Mouse (Mus musculus): ENCODE measurements around the gene Phactr4. TPM values are rescaled to one million over a fixed set of nuclear protein-coding genes. Genes with fewer than 3 reads are reported as not detected.

Gene Phactr4
- polyA plus RNA-seq, 1 experiment from 2014 or later = 15.3 TPM

DNA sequence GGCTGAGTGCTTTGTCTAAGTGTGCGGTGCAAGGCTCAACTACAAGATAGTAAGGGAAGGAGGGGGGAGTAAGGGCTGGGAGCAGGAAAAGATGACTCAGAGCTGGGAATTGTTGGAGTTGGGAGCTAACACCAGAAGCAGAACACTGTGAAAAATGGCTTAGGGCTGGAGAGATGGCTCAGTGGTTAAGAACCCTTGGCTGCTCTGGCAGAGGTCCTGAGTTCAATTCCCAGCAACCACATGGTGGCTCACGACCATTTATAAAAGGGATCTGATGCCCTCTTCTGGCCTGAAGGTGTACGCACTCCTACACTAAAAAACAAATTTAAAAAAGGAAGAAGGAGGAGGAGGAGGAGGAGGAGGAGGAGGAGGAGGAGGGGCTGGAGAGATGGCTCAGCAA is 75.6 kb downstream of the Phactr4 start:
- H3K27me3 ChIP-seq (replicated peaks; ENCODE audit: insufficient read depth, low read length) = no peaks in the 10 kb centered on the region
- peaks cover 8% of the 10 kb centered on the region; the same call in 1 of the 2 replicates for H3K4me1 ChIP-seq (ENCODE audit: insufficient read depth, low read depth, low read length)
- no peak overlapping the region for H3K4me2 ChIP-seq (replicated peaks; ENCODE audit: low read depth, low read length)
- H3K27ac ChIP-seq (ENCODE audit: low read length) = no peak overlapping the region
- peak; percentile 19 for DNase-seq (ENCODE audit: low spot score)
- no peak overlapping the region for H3K4me3 ChIP-seq (ENCODE audit: low read depth, low read length)
- no peak for TF ChIP-seq EP300 (IDR thresholded peaks at IDR 0.05)
- peak; percentile 34 for TF ChIP-seq CTCF (IDR thresholded peaks at IDR 0.05)
- 30% methylated on average over 3 of the region's 3 CpGs for WGBS
- no peaks in the 10 kb centered on the region for H3K9me3 ChIP-seq (ENCODE audit: low read length)
- no peak for ATAC-seq
- no peaks in the 10 kb centered on the region for H3K36me3 ChIP-seq (ENCODE audit: insufficient read depth, low read length)
- no peak overlapping the region for H3K9ac ChIP-seq (replicated peaks; ENCODE audit: low read depth)

DNA sequence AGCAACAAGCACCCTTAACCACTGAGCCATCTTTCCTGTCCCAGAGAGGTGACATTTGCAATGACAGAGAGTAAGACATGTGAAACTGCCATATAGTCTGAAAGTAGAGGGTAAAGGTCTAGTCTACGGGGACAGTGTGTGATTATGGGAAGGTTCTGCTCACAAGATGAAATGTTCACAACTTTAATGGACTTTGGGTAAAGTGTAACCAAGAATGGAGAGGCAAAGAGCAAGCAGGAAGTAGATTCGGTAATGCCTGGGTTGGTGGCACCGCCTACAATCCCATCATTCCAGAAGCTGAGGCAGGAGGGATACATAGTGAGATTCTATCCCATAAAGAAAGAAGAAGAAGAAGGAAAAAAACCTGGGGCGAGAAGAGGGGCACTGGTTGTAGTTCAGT is 76.0 kb downstream of the Phactr4 start:
- Histone ChIP-seq H3K4me2 (replicated peaks; ENCODE audit: low read depth, low read length) (no peak overlapping the region), H3K27me3 (replicated peaks; ENCODE audit: insufficient read depth, low read length) (no peaks in the 10 kb centered on the region), H3K9me3 (ENCODE audit: low read length) (no peaks in the 10 kb centered on the region), H3K27ac (ENCODE audit: low read length) (no peak overlapping the region), H3K36me3 (ENCODE audit: insufficient read depth, low read length) (no peaks in the 10 kb centered on the region), H3K9ac (replicated peaks; ENCODE audit: low read depth) (no peak overlapping the region), H3K4me3 (ENCODE audit: low read depth, low read length) (no peak overlapping the region), H3K4me1 (ENCODE audit: insufficient read depth, low read depth, low read length) (peaks cover 8% of the 10 kb centered on the region; the same call in 1 of the 2 replicates)
- no peak for TF ChIP-seq CTCF (IDR thresholded peaks at IDR 0.05)
- TF ChIP-seq EP300 (IDR thresholded peaks at IDR 0.05) = no peak
- DNase-seq (ENCODE audit: low spot score) = no peak
- WGBS = 83% methylated on average over 4 of the region's 4 CpGs
- ATAC-seq = no peak

DNA sequence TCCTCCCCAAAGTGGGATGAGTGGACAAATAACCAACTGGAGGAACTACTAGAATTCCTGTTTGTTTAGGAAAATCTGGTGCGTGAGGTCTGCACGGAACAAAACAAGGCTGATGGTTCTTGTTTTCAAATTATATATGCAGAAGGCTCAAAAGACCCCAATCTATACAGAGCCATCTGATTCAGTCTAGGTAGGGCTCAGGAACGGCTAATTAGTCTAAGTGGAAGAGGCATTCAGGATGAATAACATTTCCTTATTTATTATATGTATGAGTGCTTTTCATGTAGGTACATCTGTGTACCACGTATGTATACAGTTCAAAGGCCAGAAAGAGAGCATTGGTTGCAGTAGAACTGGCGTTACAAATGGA is 76.5 kb downstream of the Phactr4 start:
- H3K9ac ChIP-seq (replicated peaks; ENCODE audit: low read depth) = no peak overlapping the region
- no peaks in the 10 kb centered on the region for H3K9me3 ChIP-seq (ENCODE audit: low read length)
- no peak overlapping the region for H3K4me2 ChIP-seq (replicated peaks; ENCODE audit: low read depth, low read length)
- ATAC-seq (no peak), DNase-seq (ENCODE audit: low spot score) (no peak)
- H3K4me3 ChIP-seq (ENCODE audit: low read depth, low read length) = no peak overlapping the region
- H3K27me3 ChIP-seq (replicated peaks; ENCODE audit: insufficient read depth, low read length) = no peaks in the 10 kb centered on the region
- H3K27ac ChIP-seq (ENCODE audit: low read length) = no peak overlapping the region
- 39% methylated on average over 5 of the region's 5 CpGs for WGBS
- no peaks in the 10 kb centered on the region for H3K36me3 ChIP-seq (ENCODE audit: insufficient read depth, low read length)
- H3K4me1 ChIP-seq (ENCODE audit: insufficient read depth, low read depth, low read length) = peaks cover 8% of the 10 kb centered on the region; the same call in 1 of the 2 replicates
- TF ChIP-seq CTCF (IDR thresholded peaks at IDR 0.05) = no peak
- TF ChIP-seq EP300 (IDR thresholded peaks at IDR 0.05) = no peak

DNA sequence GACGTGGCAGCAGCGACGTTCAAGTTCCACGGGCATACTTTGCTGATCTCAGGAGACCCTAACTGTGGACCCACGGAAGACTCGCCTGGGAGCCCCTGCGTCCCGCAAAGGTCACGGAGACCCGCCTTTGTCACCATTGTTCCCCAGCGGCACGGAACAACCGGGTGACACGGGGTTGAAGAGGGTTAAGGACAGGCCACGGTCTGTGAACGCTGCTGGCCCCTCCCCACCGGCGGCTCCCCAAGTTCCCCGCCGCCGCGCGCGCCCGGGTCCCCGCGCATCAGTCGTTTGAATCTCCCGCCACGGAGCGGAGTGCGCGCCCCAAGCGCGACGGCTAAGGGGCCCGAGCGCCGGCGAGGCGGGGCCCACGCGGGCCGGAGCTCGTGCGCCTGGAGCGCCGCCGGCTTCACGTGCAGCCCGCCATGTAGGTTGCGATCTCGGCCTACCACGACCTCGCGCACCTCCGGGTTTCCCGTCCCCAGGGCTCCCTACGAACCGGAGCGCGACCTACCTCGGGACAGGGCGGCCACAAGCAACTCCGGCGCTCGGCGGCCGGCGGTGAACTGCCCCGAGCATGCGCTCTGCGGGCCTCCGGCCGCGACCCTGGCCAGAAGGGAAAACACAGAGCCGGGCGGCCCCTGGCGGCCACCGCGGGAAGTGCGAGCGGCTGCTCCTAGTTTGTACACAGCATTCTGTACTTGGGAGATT is 77.0 kb downstream of the Phactr4 start:
- Histone ChIP-seq H3K9ac (replicated peaks; ENCODE audit: low read depth) (peak overlapping the region; percentile 45), H3K27ac (ENCODE audit: low read length) (no peak overlapping the region), H3K4me2 (replicated peaks; ENCODE audit: low read depth, low read length) (peak overlapping the region; percentile 98), H3K9me3 (ENCODE audit: low read length) (no peaks in the 10 kb centered on the region), H3K4me3 (ENCODE audit: low read depth, low read length) (peak overlapping the region; percentile 68), H3K4me1 (ENCODE audit: insufficient read depth, low read depth, low read length) (peaks cover 8% of the 10 kb centered on the region; the same call in 1 of the 2 replicates), H3K27me3 (replicated peaks; ENCODE audit: insufficient read depth, low read length) (no peaks in the 10 kb centered on the region), H3K36me3 (ENCODE audit: insufficient read depth, low read length) (no peaks in the 10 kb centered on the region)
- ATAC-seq (peak; percentile 95), DNase-seq (ENCODE audit: low spot score) (peak; percentile 93)
- TF ChIP-seq CTCF (IDR thresholded peaks at IDR 0.05) = peak; percentile 96
- TF ChIP-seq EP300 (IDR thresholded peaks at IDR 0.05) = no peak
- WGBS = 1% methylated on average over 82 of the region's 83 CpGs

DNA sequence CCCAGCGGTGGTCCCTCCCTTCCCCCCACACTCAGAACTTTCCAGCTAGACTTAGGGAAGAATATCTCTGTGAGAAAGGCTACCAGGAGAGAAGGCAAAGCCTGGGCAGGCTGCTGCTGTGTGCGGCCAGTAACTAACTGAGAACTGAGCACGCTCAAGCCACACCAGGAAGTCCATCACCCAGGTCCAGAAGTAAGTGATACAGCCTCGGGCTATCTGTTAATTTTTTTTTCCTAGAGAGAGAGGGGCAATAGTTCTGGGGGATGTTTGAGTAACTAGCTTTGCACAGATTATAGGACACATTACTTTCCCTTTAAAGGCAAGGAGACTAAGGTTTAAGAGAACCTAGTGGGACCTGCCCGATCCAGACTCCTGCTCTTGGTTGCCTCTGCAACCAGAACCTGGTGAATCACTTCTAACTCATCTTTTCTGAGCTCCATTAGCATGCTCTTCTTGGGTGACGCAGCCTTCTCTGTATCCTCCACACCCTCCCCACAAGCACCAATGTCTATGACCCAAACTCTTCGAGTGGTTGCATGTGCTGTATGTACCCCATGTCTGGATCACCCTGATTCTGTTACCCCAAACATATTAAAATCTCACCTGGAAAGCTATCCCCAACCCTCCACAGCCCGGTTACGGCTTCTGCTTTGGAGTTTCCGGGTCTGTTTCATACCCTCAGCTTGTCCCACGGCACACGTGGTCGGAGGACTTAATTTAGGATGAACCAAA is 77.7 kb downstream of the Phactr4 start:
- no peak for TF ChIP-seq CTCF (IDR thresholded peaks at IDR 0.05)
- no peak for TF ChIP-seq EP300 (IDR thresholded peaks at IDR 0.05)
- Histone ChIP-seq H3K9ac (replicated peaks; ENCODE audit: low read depth) (no peak overlapping the region), H3K27ac (ENCODE audit: low read length) (no peak overlapping the region), H3K4me1 (ENCODE audit: insufficient read depth, low read depth, low read length) (peaks cover 8% of the 10 kb centered on the region; the same call in 1 of the 2 replicates), H3K27me3 (replicated peaks; ENCODE audit: insufficient read depth, low read length) (no peaks in the 10 kb centered on the region), H3K4me3 (ENCODE audit: low read depth, low read length) (peak overlapping the region; percentile 68), H3K4me2 (replicated peaks; ENCODE audit: low read depth, low read length) (peak overlapping the region; percentile 98), H3K9me3 (ENCODE audit: low read length) (no peaks in the 10 kb centered on the region), H3K36me3 (ENCODE audit: insufficient read depth, low read length) (no peaks in the 10 kb centered on the region)
- DNase-seq (ENCODE audit: low spot score) (no peak), ATAC-seq (0 out of 2 replicates have a peak, but pooled peaks have one; percentile 3)
- WGBS = 4% methylated on average over 13 of the region's 13 CpGs

DNA sequence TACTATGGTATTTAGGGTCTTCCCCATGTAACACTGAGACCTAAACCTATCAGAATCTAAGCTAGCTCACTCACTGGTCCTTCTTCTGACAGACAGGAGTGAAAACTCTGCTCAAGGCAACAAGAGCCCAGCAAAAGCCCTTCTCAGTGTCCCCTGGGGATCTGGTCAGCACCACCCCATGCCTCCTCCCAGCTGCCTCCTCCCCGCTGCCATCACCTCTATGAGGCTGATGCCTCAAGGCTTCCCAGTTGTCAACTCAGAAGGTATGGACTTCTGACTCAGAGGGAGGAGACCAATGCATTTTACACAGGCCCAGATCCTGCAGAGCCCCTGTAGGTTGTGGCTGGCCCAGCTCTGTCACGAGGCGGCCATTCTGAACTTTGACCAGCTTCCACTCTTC is 80.8 kb downstream of the Phactr4 start:
- H3K4me3 ChIP-seq (ENCODE audit: low read depth, low read length) = no peak overlapping the region
- 0 out of 2 replicates have a peak, but pooled peaks cover 3% of the 10 kb centered on the region for H3K36me3 ChIP-seq (ENCODE audit: insufficient read depth, low read length)
- H3K9me3 ChIP-seq (ENCODE audit: low read length) = no peaks in the 10 kb centered on the region
- no peak overlapping the region for H3K27ac ChIP-seq (ENCODE audit: low read length)
- H3K9ac ChIP-seq (replicated peaks; ENCODE audit: low read depth) = no peak overlapping the region
- TF ChIP-seq EP300 (IDR thresholded peaks at IDR 0.05) (no peak), CTCF (IDR thresholded peaks at IDR 0.05) (no peak)
- no peak for DNase-seq (ENCODE audit: low spot score)
- 92% methylated on average over 3 of the region's 3 CpGs for WGBS
- no peak for ATAC-seq
- no peak overlapping the region for H3K4me2 ChIP-seq (replicated peaks; ENCODE audit: low read depth, low read length)
- H3K4me1 ChIP-seq (ENCODE audit: insufficient read depth, low read depth, low read length) = peaks cover 8% of the 10 kb centered on the region; the same call in 1 of the 2 replicates
- no peaks in the 10 kb centered on the region for H3K27me3 ChIP-seq (replicated peaks; ENCODE audit: insufficient read depth, low read length)

All from lung, postnatal 0 days (tissue).